Mouse (Mus musculus): ENCODE data around the gene Islr.

The Islr gene

GRCm38 (mm10) chr9:58110787-58111186 lies 93.3 kb downstream of the Islr start:
- no peak for DNase-seq

GRCm38 (mm10) chr9:58107494-58107893 lies 96.6 kb downstream of the Islr start:
- DNase-seq: no peak
